Comparison of ENCODE assay signal across 25 mouse cellular contexts in the genomic region with DNA sequence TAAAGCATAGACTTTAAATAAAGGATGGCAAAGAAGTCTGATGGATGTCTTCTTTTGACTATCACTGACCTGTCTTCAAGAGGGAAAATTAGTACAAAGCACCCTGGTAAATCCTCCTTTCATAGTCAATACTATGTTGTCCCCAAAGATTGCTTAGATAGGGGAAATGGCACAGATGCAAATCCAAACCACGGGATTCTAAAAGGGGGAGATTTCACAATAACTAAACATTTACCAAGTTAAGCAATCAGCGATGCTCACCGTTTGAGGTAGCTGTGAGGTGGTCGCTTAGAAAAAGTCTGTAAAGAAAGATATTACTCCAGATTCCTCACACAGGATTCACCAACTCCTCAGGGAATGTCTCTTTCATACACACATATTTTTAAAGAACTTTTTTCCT.
DNase-seq lines count a peak whose midpoint lies in the region; ATAC-seq and TF ChIP-seq lines count a peak whose summit lies in the region.
"Had no signal": no experiment of that assay in that cellular context is flagged by ENCODE, and none has a peak within 500 bp of the region (broad histone marks: within the 10 kb centered on the region; RNA-seq: fewer than 3 reads in every experiment).

No protein-coding gene starts in this region.

- no peak for TF ChIP-seq POLR2A in cerebellum, adult 2 months (IDR thresholded peaks at IDR 0.05; ENCODE audit: borderline replicate concordance, insufficient read depth, low read length)

- 70% methylated on average over 4 of the region's 4 CpGs for WGBS in liver, embryonic 11.5 days
- 41% methylated on average over 4 of the region's 4 CpGs for WGBS in liver, postnatal 0 days (ENCODE audit: insufficient replicate concordance)
- WGBS in liver, embryonic 12.5 days (ENCODE audit: insufficient replicate concordance): 53% methylated on average over 4 of the region's 4 CpGs
- 54% methylated on average over 4 of the region's 4 CpGs for WGBS in liver, embryonic 15.5 days (ENCODE audit: insufficient replicate concordance)
- WGBS in limb, embryonic 10.5 days: 93% methylated on average over 4 of the region's 4 CpGs
- 92% methylated on average over 4 of the region's 4 CpGs for WGBS in cerebellum, adult 2 months

- no peak for TF ChIP-seq EP300 in liver, postnatal 0 days (IDR thresholded peaks at IDR 0.05; ENCODE audit: low read depth)

- no peak overlapping the region for H3K4me2 ChIP-seq in liver, embryonic 11.5 days
- H3K4me2 ChIP-seq in liver, postnatal 0 days (ENCODE audit: low read depth, low read length): no peak overlapping the region
- no peak overlapping the region for H3K4me2 ChIP-seq in liver, embryonic 12.5 days
- H3K4me2 ChIP-seq in liver, embryonic 15.5 days: no peak overlapping the region
- H3K4me2 ChIP-seq: forebrain, embryonic 13.5 days; heart, embryonic 11.5 days; hindbrain, embryonic 13.5 days had no signal

- H3K9ac ChIP-seq in liver, embryonic 11.5 days (ENCODE audit: low read depth, low read length): no peak overlapping the region
- no peak overlapping the region for H3K9ac ChIP-seq in liver, postnatal 0 days (replicated peaks)
- H3K9ac ChIP-seq in liver, embryonic 12.5 days: no peak overlapping the region
- H3K9ac ChIP-seq in liver, embryonic 15.5 days: no peak overlapping the region
- H3K9ac ChIP-seq: forebrain, embryonic 13.5 days; hindbrain, embryonic 13.5 days had no signal

- H3K36me3 ChIP-seq in liver, embryonic 11.5 days (ENCODE audit: control insufficient read depth, insufficient read depth, low read length): no peaks in the 10 kb centered on the region
- no peaks in the 10 kb centered on the region for H3K36me3 ChIP-seq in liver, postnatal 0 days (replicated peaks; ENCODE audit: insufficient read depth, low read length)
- H3K36me3 ChIP-seq in liver, embryonic 12.5 days: no peaks in the 10 kb centered on the region
- no peaks in the 10 kb centered on the region for H3K36me3 ChIP-seq in liver, embryonic 15.5 days (replicated peaks)
- H3K36me3 ChIP-seq in limb, embryonic 10.5 days: no peaks in the 10 kb centered on the region
- H3K36me3 ChIP-seq: forebrain, embryonic 10.5 days; hindbrain, embryonic 10.5 days; hindbrain, embryonic 13.5 days had no signal

- H3K4me3 ChIP-seq in liver, embryonic 11.5 days (ENCODE audit: low read depth, low read length): no peak overlapping the region
- H3K4me3 ChIP-seq in liver, postnatal 0 days (ENCODE audit: low read depth, low read length): no peak overlapping the region
- H3K4me3 ChIP-seq in liver, embryonic 12.5 days: no peak overlapping the region
- no peak overlapping the region for H3K4me3 ChIP-seq in liver, embryonic 15.5 days (replicated peaks)
- no peak overlapping the region for H3K4me3 ChIP-seq in limb, embryonic 10.5 days
- H3K4me3 ChIP-seq in cerebellum, adult 2 months (replicated peaks; ENCODE audit: insufficient read depth, low read depth, low read length): no peak overlapping the region
- H3K4me3 ChIP-seq: forebrain, embryonic 10.5 days; forebrain, embryonic 13.5 days; hindbrain, embryonic 10.5 days; hindbrain, embryonic 13.5 days had no signal

- H3K27me3 ChIP-seq in liver, embryonic 11.5 days (replicated peaks; ENCODE audit: control insufficient read depth, insufficient read depth, low read length): no peaks in the 10 kb centered on the region
- no peaks in the 10 kb centered on the region for H3K27me3 ChIP-seq in liver, postnatal 0 days (ENCODE audit: insufficient read depth, low read length)
- no peaks in the 10 kb centered on the region for H3K27me3 ChIP-seq in liver, embryonic 12.5 days (replicated peaks)
- no peaks in the 10 kb centered on the region for H3K27me3 ChIP-seq in liver, embryonic 15.5 days
- H3K27me3 ChIP-seq in limb, embryonic 10.5 days (ENCODE audit: low read depth, poor library complexity, severe bottlenecking): no peaks in the 10 kb centered on the region
- no peaks in the 10 kb centered on the region for H3K27me3 ChIP-seq in cerebellum, adult 2 months (ENCODE audit: control insufficient read depth, insufficient read depth, low read length)
- H3K27me3 ChIP-seq: forebrain, embryonic 13.5 days; hindbrain, embryonic 13.5 days had no signal

- no peak for TF ChIP-seq CTCF in liver, postnatal 0 days (IDR thresholded peaks at IDR 0.05; ENCODE audit: low read depth)
- TF ChIP-seq CTCF in cerebellum, adult 2 months (IDR thresholded peaks at IDR 0.05; ENCODE audit: borderline replicate concordance, insufficient read depth, low read depth, low read length): no peak

- DNase-seq in liver, embryonic 11.5 days (ENCODE audit: low spot score): no peak
- DNase-seq in liver, postnatal 0 days: no peak
- DNase-seq in limb, embryonic 10.5 days (ENCODE audit: low spot score): no peak
- DNase-seq in cerebellum, adult 2 months: no peak
- no peak for DNase-seq in cerebellum, postnatal 10 days
- DNase-seq: adrenal gland, adult 8-10 months; adrenal gland, postnatal 25 days; B cell, adult 2 months; cerebellum, adult 18-20 months; cerebellum, adult 9-11 months; cerebellum, postnatal 36 days; gastrocnemius, postnatal 10 days; gastrocnemius, postnatal 36 days; heart, adult 11 months had no signal

- ATAC-seq in liver, embryonic 11.5 days (replicated peaks; ENCODE audit: low FRiP score): 0 out of 2 replicates have a peak, but pooled peaks have one; percentile 26
- no peak for ATAC-seq in liver, postnatal 0 days
- ATAC-seq in liver, embryonic 12.5 days: peak; percentile 46; the same call in 1 of the 2 replicates
- ATAC-seq in liver, embryonic 15.5 days (ENCODE audit: insufficient read depth): peak; percentile 57
- ATAC-seq: activated CD4-positive, CD25-positive, alpha-beta regulatory T cell, adult 4 months; CD4-positive, CD25-positive, alpha-beta regulatory T cell, adult 4 months; forebrain, embryonic 13.5 days; forebrain, embryonic 16.5 days; hindbrain, embryonic 16.5 days had no signal

- H3K4me1 ChIP-seq in liver, embryonic 11.5 days (replicated peaks; ENCODE audit: control insufficient read depth, insufficient read depth, low read length): no peaks in the 10 kb centered on the region
- no peaks in the 10 kb centered on the region for H3K4me1 ChIP-seq in liver, postnatal 0 days (ENCODE audit: insufficient read depth)
- H3K4me1 ChIP-seq in liver, embryonic 12.5 days: no peaks in the 10 kb centered on the region
- H3K4me1 ChIP-seq in liver, embryonic 15.5 days (replicated peaks): no peaks in the 10 kb centered on the region
- peaks cover 11% of the 10 kb centered on the region for H3K4me1 ChIP-seq in limb, embryonic 10.5 days
- no peaks in the 10 kb centered on the region for H3K4me1 ChIP-seq in cerebellum, adult 2 months (ENCODE audit: control insufficient read depth, insufficient read depth, low read length)
- H3K4me1 ChIP-seq: forebrain, embryonic 10.5 days; forebrain, embryonic 13.5 days; hindbrain, embryonic 10.5 days; hindbrain, embryonic 13.5 days had no signal

- no peak overlapping the region for H3K27ac ChIP-seq in liver, embryonic 11.5 days (ENCODE audit: low read depth, low read length)
- no peak overlapping the region for H3K27ac ChIP-seq in liver, postnatal 0 days (ENCODE audit: low read depth)
- H3K27ac ChIP-seq in liver, embryonic 12.5 days: no peak overlapping the region
- H3K27ac ChIP-seq in liver, embryonic 15.5 days (replicated peaks): no peak overlapping the region
- no peak overlapping the region for H3K27ac ChIP-seq in limb, embryonic 10.5 days
- H3K27ac ChIP-seq in cerebellum, adult 2 months (ENCODE audit: insufficient read depth, low read length): no peak overlapping the region
- H3K27ac ChIP-seq: forebrain, embryonic 10.5 days; forebrain, embryonic 13.5 days; hindbrain, embryonic 10.5 days; hindbrain, embryonic 13.5 days had no signal

- no peaks in the 10 kb centered on the region for H3K9me3 ChIP-seq in liver, embryonic 11.5 days (ENCODE audit: control insufficient read depth, low read length)
- H3K9me3 ChIP-seq in liver, postnatal 0 days (ENCODE audit: low read length): no peaks in the 10 kb centered on the region
- H3K9me3 ChIP-seq in liver, embryonic 12.5 days (replicated peaks): no peaks in the 10 kb centered on the region
- H3K9me3 ChIP-seq in liver, embryonic 15.5 days (replicated peaks): no peaks in the 10 kb centered on the region
- H3K9me3 ChIP-seq in limb, embryonic 10.5 days (replicated peaks): no peaks in the 10 kb centered on the region
- H3K9me3 ChIP-seq: forebrain, embryonic 10.5 days; forebrain, embryonic 13.5 days; hindbrain, embryonic 10.5 days; hindbrain, embryonic 13.5 days had no signal
